Mouse (Mus musculus) T-cell, adult 2 months (primary cell): ENCODE data around the gene B130006D01Rik.

Source experiments
- DNase-seq: peaks from one replicate; pipeline ENCODE4 v3.0.0; 2022; ENCODE audit warnings: low spot score

B130006D01Rik gene

DNA sequence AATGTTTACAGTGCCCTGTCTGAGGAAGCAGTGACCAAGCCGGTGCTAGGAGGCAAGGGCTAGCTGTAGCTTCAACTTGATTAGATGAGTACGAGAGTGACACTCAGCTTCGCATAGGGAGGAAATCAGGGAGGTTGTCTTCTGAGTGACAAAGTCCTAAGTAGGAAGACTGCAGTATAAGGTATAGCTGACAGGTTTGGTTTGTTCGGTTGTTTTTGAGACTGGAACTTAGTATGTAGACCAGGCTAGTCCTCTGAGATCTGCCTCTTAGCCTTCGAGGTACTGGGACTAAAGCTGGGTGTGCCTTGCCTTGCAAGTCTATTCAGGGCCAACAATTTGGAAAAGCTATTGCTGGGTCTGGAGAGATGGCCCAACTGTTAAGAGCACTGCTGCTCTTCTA lies at the start of gene B130006D01Rik:
Gene B130006D01Rik, plus strand, starts transcription at position 301 of the 400 bp plus-strand sequence.
- DNase-seq, result no peak

DNA sequence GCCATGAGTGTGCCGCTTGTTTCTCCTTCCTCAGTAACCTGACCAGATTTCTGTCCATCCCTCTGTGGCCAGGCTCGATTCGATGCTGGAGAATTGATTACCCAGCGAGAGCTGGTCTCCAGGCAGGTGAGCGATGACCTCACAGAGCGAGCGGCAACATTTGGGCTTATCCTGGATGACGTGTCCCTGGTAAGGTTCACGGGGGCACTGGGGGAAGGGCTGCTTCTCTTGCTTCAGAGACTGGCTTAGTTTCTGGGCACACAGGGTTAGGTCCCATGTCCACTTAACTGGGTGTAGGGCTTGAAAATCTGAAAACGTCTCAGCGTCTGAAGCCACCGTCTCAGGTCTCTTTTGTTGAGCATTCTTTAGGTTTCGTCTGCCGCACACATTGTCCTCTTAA lies 47.9 kb upstream of the B130006D01Rik start:
- DNase-seq, result no peak

DNA sequence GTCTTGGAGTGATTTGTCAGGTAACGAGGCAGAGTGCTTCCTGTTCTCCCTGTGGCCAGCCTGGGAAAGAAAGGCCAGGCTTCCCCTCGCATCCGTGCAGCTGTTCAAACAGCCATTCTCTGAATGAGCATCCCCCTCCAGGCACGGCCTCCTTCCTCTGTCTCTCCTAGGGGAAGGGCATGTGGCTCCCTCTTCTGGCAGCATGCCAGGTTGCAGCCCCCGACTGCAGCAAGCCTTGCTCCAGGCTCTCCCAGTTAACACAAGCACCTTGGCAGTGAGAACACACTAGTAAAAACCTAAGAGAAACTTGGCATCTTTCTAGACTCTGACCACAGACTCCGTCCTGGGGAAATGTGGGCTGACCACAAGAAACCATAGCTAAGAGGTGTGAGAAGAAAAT lies 47.1 kb upstream of the B130006D01Rik start:
- peak; percentile 55 for DNase-seq

DNA sequence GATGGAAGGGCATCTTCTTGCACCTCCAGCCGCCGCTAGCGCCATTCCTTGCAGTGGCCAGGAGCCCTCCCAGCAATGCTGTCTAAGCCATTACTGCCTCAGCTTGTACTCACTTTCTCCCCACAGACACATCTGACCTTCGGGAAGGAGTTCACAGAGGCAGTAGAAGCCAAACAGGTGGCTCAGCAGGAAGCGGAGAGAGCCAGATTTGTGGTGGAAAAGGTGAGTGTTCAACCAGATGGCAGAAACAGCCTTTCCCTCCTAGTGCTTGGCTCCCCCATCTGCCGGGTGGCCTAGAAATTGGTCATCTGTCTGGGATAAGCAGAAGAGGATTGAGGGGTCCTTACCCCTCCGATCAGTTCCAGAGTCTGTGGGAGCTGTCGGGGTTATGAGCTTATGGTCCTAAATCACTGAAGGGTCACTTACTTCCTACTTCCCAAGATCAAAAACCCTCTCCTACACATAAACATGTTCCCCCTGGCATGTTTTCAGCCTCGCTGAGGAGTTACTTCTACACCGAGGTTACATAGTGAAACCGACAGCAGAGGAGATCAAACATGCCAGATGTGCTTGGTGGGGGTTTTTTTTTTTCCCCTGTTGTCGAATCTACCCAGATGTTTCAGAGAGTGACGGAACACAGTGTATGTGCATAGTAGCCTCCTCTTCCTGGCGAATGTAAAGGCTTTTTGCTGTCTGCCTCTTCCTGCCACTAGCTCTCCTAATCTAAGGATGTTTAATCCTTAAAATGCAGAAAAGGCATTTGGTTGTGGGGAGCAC lies 45.3 kb upstream of the B130006D01Rik start:
- DNase-seq, result no peak

DNA sequence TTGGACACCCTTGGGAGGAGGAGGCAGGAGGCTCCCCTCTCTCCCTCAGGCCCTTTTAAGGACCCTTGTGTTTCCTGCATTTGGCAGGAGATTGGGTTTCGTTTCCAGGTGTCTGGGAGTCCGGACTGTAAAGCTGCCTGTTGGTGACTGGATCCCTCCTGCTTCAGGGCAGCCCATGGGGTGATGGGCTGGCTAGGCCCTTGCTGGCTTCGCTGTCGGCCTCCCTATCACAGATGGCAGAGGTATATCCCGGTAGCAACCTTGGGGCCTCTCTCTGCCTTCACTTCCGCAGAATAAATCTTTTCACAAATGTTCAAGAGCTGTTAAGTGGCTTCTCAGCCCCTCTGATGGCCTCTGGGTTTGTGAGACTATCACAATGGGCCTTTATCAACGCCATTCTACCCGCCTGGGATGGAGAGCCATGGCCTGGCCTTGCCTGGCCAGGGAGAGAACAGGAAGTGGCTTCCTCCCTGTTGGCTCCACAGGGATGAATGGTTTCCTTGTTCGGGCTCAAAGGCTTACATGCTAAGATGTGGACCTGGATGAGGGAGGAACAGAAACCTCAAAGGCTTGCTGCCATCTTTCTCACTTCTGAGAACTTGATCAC lies 41.3 kb upstream of the B130006D01Rik start:
- DNase-seq, result no peak

DNA sequence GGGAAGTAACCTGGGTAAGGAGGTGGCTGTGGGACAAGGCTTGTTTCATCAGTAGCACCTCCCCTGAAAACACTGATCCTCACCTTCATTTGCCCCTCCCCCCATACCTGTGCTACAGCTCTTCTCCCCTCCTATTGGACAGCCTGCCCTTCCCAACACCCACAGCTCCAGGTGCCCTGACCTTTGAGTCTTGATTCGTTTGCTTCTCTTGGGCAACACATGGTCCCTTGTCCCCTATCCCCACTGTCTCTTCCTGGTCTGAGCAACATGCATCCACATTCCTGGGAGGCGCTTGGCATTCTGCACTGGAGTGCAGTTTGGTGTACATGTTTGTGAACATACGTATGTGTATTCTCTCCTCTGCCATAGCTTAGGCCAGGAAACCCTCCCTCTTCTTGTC lies 40.4 kb upstream of the B130006D01Rik start:
- no peak for DNase-seq

DNA sequence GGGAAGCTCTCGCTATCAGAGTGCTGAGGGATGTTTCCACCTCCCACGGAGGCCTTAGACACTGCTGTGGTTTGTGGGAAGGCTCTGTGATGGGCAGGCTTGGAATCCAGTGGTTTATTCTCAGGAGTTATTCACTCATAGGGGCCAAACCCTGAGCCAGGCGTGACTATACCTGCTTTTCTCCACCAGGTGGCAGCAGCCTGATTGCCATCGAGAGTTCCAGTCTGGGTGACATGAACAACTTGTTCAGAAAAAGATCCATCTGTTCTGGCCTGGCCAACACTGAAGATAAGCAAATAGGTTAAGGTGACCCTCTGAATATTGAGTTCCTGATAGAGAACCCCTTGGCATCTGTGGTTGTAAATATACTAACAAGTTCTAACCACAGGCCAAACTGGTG lies 37.4 kb upstream of the B130006D01Rik start:
- peak; percentile 72 for DNase-seq

DNA sequence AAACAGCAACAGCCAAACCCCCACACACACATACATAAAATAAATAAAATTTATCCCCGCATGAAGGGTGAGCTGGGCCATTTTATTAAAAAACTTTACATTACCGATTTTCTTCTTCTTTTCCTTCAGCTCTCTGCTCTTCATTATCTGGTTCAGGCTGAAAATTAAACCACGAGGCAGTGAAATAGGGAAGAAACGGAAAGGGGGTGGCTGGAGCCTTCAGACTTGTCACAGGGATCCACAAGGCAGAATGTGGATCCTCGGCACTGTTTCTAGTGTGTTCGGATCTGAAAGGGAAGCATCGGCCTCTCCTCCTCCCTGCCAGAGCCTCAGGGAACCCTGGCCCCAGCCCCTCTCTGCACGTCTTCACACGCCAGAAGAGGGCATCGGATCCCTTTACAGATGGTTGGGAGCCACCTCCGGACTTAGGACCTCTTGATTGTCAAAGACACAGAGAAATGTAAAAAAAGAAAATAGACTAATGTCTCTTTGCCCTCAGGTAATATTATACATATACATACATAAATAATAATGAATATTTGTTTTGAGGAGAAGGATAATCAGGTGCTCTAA lies 36.2 kb upstream of the B130006D01Rik start:
- no peak for DNase-seq

DNA sequence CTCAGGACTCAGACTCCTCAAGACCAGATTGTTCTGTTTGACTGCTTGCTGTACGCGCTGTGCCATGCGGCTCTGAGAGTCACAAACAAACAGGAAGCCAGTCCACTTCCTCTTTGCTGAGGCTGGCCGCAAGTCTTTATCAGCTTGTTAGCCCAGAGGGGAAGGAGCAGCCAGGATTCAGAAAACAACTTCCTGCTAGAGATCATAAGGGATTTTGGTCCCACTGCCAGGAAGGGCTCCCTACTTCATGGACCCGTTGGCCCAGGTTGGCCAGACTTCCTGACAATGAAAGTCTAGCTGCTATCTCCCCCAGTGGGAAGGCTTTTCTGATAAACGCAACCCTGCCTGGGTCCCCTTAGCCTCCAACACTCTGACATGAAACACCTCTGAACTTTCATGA lies 34.9 kb upstream of the B130006D01Rik start:
- peak; percentile 57 for DNase-seq

DNA sequence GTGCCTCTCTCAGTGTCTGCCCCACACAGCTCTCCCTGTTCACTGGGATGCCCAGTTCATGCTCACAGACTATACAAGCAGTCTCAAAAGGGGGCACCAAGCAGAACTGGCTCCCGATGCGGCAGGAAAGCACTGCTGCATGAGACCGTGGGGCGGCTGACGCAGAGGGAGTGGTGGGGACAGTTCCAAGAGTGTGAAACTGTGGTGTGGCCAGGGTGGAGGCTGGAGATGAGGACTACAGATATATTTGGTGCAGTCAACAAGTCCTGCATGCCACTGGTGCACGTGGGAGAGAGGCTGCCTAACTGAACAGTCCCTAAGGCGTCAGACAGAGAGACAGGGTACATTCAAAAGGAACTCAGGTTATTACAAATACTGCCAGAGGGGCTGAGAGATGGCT lies 34.4 kb upstream of the B130006D01Rik start:
- DNase-seq, result peak; percentile 28

DNA sequence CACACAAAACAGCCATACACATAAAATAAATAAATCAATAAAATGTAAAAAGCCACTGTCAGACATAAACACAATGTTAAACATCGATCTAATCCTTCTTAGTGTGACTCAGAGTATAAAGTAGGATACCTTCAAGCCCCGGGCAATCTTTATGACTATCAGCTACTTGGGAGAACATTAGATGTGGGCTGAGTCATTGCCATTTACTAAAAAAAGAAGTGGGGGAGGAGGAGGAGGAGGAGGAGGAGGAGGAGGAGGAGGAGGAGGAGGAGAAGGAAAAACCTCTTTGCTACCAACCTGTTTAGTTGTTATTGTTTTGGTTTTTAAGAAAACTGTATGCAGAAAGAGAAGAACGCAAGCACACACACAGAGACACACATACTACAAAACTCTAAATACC lies 33.8 kb upstream of the B130006D01Rik start:
- no peak for DNase-seq

DNA sequence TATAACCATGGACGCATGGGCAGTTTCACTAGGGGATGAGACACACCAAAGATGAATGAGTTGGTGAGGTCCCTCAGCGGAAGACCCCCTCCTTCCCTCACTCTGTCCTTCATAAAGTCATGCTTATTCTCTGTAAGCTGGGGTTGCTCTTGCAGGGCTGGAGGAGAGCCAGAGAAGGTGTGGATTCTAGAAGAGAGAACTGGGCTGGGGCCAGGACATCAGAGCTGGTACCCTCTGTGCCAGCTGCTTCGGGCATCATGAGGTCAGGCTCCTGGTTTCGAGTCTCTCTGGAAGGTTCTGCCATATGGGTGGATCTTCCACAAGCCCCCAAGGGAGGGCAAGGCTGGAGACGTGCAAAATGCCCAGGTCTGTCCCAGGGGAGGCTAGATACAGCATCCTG lies 24.8 kb upstream of the B130006D01Rik start:
- no peak for DNase-seq

DNA sequence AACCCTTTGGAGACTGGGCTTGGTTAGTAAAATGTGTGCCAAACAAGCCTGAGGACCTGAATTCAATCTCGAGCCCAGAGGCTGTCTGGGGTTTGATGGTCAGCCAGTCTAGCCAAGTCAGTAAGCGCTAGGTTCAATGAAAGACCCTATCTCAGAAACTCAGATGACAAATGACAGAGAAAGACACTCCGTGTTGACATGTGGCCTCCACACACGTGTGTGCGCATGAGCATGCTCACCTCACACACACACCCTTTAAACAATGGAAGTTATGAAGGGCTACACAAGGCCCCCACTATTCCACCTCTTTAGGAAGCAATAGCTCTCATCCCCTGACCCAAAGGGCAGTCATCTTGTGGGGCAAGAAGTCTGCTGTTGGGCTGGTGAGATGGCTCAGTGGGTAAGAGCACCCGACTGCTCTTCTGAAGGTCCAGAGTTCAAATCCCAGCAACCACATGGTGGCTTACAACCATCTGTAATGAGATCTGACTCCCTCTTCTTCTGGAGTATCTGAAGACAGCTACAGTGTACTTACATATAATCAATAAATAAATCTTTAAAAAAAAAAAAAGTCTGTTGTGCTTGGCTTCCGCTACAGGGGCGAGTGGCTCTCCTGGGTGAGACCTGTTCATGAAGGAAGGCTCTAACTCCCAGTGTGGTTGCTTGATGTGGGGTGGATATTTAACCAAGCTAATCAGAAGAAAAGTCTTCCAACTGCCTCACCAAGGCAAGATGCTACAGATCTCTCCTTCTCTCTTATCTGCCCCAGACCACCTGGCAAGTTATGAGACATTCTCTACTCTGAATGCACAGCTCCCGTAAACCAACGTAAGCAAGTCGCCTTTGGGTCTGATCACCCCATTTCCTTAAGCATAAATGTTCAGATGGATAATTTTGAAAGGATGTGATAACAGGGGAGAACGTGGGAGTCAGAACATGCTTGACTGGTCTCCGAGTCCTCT lies 22.3 kb upstream of the B130006D01Rik start:
- no peak for DNase-seq

DNA sequence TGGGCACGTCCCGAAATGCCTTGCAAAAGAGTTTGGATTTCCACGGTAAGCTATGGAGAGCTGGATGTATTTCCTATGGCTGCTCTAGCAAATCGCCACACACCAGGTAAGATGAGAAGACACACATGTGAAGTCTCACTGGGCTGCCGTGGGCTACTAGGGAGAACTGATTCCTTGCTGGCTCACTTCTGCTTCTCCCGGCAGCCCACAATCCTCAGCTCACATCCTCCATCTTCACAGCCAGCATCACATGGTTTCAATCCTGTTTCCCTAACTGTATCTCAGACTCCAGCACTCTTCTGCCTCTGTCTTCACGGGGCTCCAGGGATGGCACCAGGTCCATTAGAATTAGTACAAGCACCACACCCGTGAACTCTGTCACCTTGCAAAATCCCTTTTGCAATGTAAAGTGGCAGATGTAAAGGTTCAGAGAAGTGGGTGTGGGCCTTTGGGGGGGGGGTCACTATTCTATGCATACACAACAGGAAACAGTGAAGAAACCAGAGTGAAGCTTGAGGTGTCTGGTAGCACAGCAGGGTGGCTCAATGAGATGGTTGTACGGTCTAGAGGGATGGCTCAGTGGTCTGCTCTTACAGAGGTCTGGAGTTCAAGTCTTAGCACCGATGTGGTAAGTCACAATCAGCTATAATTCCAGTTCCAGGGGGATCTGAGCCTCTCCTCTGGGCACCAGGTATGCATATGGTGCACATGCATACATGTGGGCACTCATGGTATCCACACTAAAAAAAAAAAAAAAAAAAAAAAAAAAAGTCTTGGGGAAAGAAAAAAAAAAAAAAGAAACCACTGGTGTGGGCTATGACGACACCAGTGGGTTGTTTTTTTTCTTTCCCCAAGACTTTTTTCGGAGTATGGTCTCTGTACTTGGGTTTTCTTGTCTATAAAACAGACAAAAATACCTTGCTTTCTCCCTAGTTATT lies 19.1 kb upstream of the B130006D01Rik start:
- DNase-seq, result no peak

DNA sequence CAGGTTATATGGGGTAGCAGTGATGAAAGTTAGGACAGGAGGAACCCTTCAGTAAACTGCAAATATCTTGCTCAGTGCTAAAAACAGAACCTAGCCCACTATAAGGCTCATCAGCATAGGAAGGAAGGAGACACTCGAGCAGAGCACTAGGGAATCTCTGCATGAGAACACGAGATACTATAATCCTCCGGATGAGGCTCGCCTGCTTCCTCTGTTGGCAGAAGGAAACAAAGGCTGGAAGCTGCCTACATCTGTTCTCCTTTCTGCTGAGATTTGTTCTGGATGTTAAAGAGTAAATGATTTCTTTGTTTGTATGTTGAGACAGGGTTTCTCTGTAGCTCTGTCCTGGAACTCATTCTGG lies 18.4 kb upstream of the B130006D01Rik start:
- no peak for DNase-seq

DNA sequence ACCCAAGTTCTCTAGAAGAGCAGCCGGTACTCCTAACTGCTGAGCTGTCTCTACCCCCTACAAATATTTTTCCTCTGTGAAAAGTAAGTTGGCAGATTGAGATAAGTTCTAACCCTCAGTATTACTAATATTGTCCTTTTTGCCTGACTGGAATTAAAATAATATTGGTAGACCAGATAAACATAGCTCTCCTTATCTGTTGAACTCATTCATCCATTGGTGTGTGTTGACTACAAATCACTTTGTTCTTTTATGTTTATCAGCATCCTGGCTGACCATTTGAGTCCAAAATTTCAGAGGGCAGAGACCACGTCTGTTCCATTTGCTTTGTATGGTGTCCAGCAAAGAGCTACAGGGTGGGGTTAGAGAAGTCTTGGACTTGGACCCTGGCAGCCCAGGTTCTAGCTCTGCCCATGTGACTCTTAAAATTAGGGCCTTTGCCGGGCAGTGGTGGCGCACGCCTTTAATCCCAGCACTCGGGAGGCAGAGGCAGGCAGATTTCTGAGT lies 13.8 kb upstream of the B130006D01Rik start:
- no peak for DNase-seq

DNA sequence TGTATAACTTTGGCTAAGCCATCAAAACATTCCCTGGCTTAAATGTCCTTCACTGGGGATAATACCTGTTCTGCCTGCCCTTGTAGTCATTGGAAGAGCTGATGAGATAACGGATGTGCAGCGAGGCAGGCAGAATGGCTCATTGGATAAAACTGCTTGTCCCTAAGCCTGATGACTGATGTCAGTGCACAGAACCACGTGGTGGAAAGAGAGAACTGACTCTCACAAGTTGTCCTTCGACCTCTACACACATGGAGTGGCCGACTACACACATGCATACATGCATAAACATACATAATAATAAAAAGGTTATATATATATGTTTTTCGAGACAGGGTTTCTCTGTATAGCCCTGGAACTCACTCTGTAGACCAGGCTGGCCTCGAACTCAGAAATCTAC lies 12.9 kb upstream of the B130006D01Rik start:
- no peak for DNase-seq

DNA sequence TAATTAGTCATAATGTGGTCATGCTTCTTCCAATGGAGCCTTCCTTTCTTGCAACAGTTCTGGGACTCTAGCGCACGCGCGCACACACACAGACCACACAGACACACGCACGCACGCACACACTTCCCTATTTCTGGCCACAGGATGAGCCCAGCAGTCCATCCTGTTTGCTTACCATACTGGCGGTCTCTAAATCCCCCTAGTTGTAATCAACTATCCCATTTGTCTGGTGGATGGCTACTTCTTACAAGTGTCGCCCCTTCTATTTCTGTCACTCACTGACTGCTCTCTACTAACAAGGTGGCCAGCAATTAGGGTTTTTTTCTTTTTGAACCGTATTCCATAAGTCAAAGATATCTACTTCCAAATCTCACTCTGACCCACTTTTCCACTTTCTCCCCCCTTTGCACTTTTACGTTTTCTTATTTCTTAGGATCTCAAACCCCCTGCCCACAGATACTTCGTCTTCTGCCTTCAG lies 11.3 kb upstream of the B130006D01Rik start:
- DNase-seq, result peak; percentile 6

DNA sequence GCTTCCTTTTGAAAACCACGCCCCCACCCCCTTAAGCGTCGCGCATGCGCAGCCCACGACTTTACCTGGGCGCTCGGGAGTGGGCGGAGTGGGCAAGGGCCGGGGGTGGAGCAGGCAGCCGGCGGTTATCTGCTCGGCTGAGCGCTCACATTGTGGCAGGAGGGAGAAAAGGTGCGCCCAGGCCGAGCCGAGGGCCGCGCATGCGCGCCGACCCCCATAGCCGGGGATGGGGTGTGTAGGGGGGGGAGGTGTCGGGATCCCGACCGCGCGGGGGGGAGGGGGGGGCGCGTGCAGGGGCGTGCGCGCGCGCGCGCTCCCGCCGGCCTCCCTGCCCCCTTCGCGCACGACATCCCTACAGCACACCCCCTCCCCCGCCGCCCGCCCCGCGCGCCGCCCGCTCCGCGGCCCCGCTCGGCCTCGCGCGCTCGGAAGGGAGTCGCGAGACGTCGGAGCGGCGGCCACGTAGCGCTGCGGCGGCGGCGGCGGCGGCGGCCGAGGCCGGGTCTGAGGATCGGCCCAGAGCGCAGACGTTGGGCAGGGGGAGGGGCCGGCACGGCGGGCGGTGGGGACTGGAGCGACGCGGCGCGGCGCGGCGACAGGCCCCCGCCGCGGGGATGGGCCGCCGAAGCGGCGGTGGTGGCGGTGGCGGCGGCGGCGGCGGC lies 10.7 kb upstream of the B130006D01Rik start, which contains the start of gene Zfp652:
Gene Zfp652, plus strand, starts transcription at position 111 of the 662 bp plus-strand sequence.
- peak; percentile 95 for DNase-seq

DNA sequence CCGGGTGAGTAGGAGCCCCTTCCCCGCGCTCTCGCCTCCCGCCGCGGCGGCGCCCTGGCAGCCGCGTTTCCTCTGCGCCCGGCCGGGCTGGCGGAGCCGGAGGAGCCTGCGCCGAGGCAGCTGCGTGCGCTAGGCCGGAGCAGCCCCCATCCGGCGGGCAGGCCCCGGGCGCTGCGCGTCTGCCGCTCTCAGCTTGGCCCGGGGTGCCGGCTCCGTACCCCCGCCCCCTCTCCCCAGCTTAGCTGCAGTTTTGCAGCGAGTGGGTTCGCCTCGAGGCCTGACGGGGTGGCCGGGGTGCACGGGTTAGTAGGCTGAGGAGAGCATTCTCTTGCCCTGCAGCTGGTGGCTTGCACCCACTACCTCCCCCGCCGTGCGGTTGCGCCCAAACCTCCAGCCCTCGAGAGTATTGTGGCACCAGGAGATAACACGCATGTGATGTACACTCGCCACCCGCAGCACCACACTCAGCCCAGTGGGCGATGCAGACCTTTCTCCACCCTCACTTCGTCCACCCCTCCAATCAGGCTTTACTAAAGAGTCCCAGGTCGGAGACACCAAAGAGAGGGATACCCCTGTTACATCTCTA lies 10.1 kb upstream of the B130006D01Rik start:
- peak; percentile 67 for DNase-seq
